In genomic region chr2:169621201-169621710, GRCm38 (mm10) we compare ENCODE assay signal across 8 mouse cellular contexts. TPM values are rescaled to one million over a fixed set of nuclear protein-coding genes. Genes with fewer than 3 reads are reported as not detected.
DNase-seq lines count a peak whose midpoint lies in the region; ATAC-seq and TF ChIP-seq lines count a peak whose summit lies in the region.
"Had no signal": no experiment of that assay in that cellular context is flagged by ENCODE, and none has a peak within 500 bp of the region (broad histone marks: within the 10 kb centered on the region; RNA-seq: fewer than 3 reads in every experiment).

No protein-coding gene starts in this region.

- peak; percentile 12; the same call in 1 of the 2 replicates for TF ChIP-seq CTCF in kidney, adult 2 months (conservative IDR thresholded peaks at IDR 0.05; ENCODE audit: insufficient read depth, insufficient read length, low read depth, low read length)

- no peak for DNase-seq in lung, postnatal 25 days (ENCODE audit: low spot score)
- peak; percentile 76 for DNase-seq in forelimb bud, embryonic 11.5 days (ENCODE audit: low read depth, low spot score)
- DNase-seq in kidney, adult 2 months: peak; percentile 66
- DNase-seq in right cerebral cortex, adult 2 months (ENCODE audit: low spot score in 2 of 2): no peak
- DNase-seq in natural killer cell, adult 2 months (ENCODE audit: low spot score in 2 of 2): no peak

- H3K4me2 ChIP-seq in lung, embryonic 15.5 days: peak overlapping the region; percentile 47
- 0 out of 2 replicates have a peak overlapping the region, but pooled peaks have one; percentile 0 for H3K4me2 ChIP-seq in midbrain, embryonic 13.5 days (replicated peaks)

- WGBS in lung, embryonic 15.5 days: 19% methylated on average over 15 of the region's 15 CpGs
- WGBS in kidney, adult 2 months: 4% methylated on average over 15 of the region's 15 CpGs
- 52% methylated on average over 15 of the region's 15 CpGs for WGBS in midbrain, embryonic 13.5 days

- no peak overlapping the region for H3K9ac ChIP-seq in lung, embryonic 15.5 days
- H3K9ac ChIP-seq in midbrain, embryonic 13.5 days (replicated peaks): no peak overlapping the region

- peak overlapping the region; percentile 9 for H3K4me3 ChIP-seq in lung, embryonic 15.5 days
- peak overlapping the region; percentile 36; the same call in 1 of the 2 replicates for H3K4me3 ChIP-seq in kidney, adult 2 months (ENCODE audit: insufficient read depth, low read depth, low read length)
- H3K4me3 ChIP-seq in midbrain, embryonic 13.5 days (replicated peaks): no peak overlapping the region

- H3K9me3 ChIP-seq in lung, embryonic 15.5 days: no peaks in the 10 kb centered on the region
- no peaks in the 10 kb centered on the region for H3K9me3 ChIP-seq in midbrain, embryonic 13.5 days

- H3K27ac ChIP-seq in lung, embryonic 15.5 days: no peak overlapping the region
- peak overlapping the region; percentile 25 for H3K27ac ChIP-seq in kidney, adult 2 months (ENCODE audit: insufficient read depth, low read depth, low read length)
- H3K27ac ChIP-seq in midbrain, embryonic 13.5 days: no peak overlapping the region
- H3K27ac ChIP-seq: macrophage had no signal

- H3K27me3 ChIP-seq in lung, embryonic 15.5 days: no peaks in the 10 kb centered on the region
- H3K27me3 ChIP-seq in kidney, adult 2 months (replicated peaks; ENCODE audit: control insufficient read depth, insufficient read depth, low read length): no peaks in the 10 kb centered on the region
- no peaks in the 10 kb centered on the region for H3K27me3 ChIP-seq in midbrain, embryonic 13.5 days

- peak; percentile 50; the same call in 1 of the 2 replicates for ATAC-seq in lung, embryonic 15.5 days (ENCODE audit: borderline replicate concordance, extremely low read depth, low FRiP score, low TSS enrichment)
- ATAC-seq in midbrain, embryonic 13.5 days: peak; percentile 43; the same call in 1 of the 2 replicates

- no peak for TF ChIP-seq POLR2A in kidney, adult 2 months (IDR thresholded peaks at IDR 0.05; ENCODE audit: low read depth, low read length)

- peaks cover 18% of the 10 kb centered on the region; the same call in 1 of the 2 replicates for H3K4me1 ChIP-seq in lung, embryonic 15.5 days
- 0 out of 2 replicates have a peak, but pooled peaks cover 4% of the 10 kb centered on the region for H3K4me1 ChIP-seq in kidney, adult 2 months (ENCODE audit: control insufficient read depth, insufficient read depth, low read length)
- no peaks in the 10 kb centered on the region for H3K4me1 ChIP-seq in midbrain, embryonic 13.5 days (replicated peaks)

- no peaks in the 10 kb centered on the region for H3K36me3 ChIP-seq in lung, embryonic 15.5 days
- no peaks in the 10 kb centered on the region for H3K36me3 ChIP-seq in kidney, adult 2 months (ENCODE audit: control insufficient read depth, insufficient read depth, low read length)
- H3K36me3 ChIP-seq in midbrain, embryonic 13.5 days: no peaks in the 10 kb centered on the region

RNA-seq across cellular contexts. Expression of gene Tshz2, which starts 11.6 kb away (rescaled TPM):
- 5.9 and 7.5 TPM in 2 replicates for polyA plus RNA-seq in lung, embryonic 15.5 days (2015; fragmentation: Nextera tagmentation; extraction: Ambion mirVana)
- 17.5 and 17.6 TPM in 2 replicates for polyA plus RNA-seq in kidney, adult 2 months (2012; rRNA removed)
- 13.1 and 13.5 TPM in 2 replicates for polyA plus RNA-seq in midbrain, embryonic 13.5 days (2015; fragmentation: Nextera tagmentation; extraction: Ambion mirVana)
- polyA plus RNA-seq: macrophage had no signal

RNA-seq across cellular contexts. Expression of gene Gm11011, which starts 33.7 kb away (rescaled TPM):
- polyA plus RNA-seq in lung, embryonic 15.5 days (2015; fragmentation: Nextera tagmentation; extraction: Ambion mirVana): not detected in 2 replicates
- not detected in 2 replicates for polyA plus RNA-seq in kidney, adult 2 months (2012; rRNA removed)
- polyA plus RNA-seq in midbrain, embryonic 13.5 days (2015; fragmentation: Nextera tagmentation; extraction: Ambion mirVana): not detected in 2 replicates
- polyA plus RNA-seq: macrophage had no signal

Comparison
In these comparisons a context has a peak if more than half of its experiments do, and no peak if none do; other contexts are left out.
1. DNase-seq: peak in forelimb bud, embryonic 11.5 days (single experiment) and kidney, adult 2 months (single experiment); none in lung, postnatal 25 days (single experiment), right cerebral cortex, adult 2 months (0 of 2) and natural killer cell, adult 2 months (0 of 2).